Mouse (Mus musculus) G1E (cell line): ENCODE data around the gene Prkag3.

Source experiments
- CTCF ChIP-seq: IDR thresholded peaks from 2 replicates; pipeline ENCODE4 v1.5.1; 2012; ENCODE audit warnings: low read depth, low read length, inconsistent platforms, mixed read lengths
- GATA1 ChIP-seq: IDR thresholded peaks from 2 replicates; pipeline ENCODE4 v1.6.1; 2012; ENCODE audit warnings: borderline replicate concordance, low read length, inconsistent platforms, mixed read lengths

DNA sequence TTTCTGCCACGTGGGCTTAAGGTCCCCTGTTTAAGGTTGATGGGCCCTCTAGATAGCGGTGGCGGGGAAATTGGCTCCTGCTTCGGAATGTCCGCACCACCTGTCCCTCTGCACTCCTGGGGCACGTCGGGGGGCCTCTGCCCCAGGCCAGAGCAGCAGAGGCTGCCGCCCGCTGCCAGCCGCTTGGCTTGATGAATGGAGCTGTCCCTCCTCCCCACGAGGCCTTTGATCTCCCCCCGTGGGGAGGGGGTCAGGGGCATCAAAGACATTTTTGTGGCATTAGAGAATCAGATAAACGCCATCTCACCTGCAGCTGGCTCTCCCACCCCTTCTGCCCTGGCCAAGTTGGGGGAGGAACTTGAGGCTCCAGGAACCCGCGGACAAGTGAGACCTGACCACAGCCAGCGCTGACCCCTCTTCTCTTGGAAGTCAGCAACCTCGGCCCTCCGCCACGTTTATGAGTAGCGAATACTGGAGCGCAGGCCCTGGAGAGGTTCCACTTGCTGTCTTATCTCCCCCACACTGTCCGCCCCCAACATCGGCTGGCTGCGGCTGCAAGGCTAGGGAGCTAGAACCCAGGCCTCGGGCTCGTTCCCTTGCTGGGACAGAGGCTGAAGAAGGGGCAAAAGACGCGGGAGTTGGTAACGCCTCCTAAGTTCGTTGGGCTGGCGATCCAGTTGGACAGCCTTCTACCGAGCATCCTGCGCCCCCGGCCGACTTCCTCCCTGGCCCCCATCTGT, 21.9 kb upstream of the Prkag3 start:
- TF ChIP-seq CTCF (no peak), GATA1 (no peak)
